ENCODE assay signal across 13 mouse cellular contexts in genomic region chr16:94163051-94163450, GRCm38 (mm10).
DNase-seq lines count a peak whose midpoint lies in the region; TF ChIP-seq lines count a peak whose summit lies in the region.
"Had no signal": no experiment of that assay in that cellular context is flagged by ENCODE, and none has a peak within 500 bp of the region (broad histone marks: within the 10 kb centered on the region; RNA-seq: fewer than 3 reads in every experiment).

No protein-coding gene starts in this region.

- H3K4me3 ChIP-seq in left cerebral cortex, adult 2 months: no peak overlapping the region
- H3K4me3 ChIP-seq: limb, embryonic 12.5 days; liver, embryonic 15.5 days; midbrain, embryonic 10.5 days had no signal

- H3K27ac ChIP-seq in left cerebral cortex, adult 2 months: no peak overlapping the region
- H3K27ac ChIP-seq: limb, embryonic 12.5 days; liver, embryonic 15.5 days; midbrain, embryonic 10.5 days; stomach, postnatal 0 days had no signal

- intact Hi-C loops in left cerebral cortex, postnatal 4 days (cut with DNase I): no loop called here
- intact Hi-C loops in left cerebral cortex, adult 2 months (cut with DNase I): no loop called here
- intact Hi-C loops in left cerebral cortex, postnatal 14 days (cut with DNase I): no loop called here

- DNase-seq in left cerebral cortex, postnatal 4 days: peak; percentile 28
- no peak for DNase-seq in left cerebral cortex, adult 2 months (ENCODE audit: extremely low spot score in 1 of 2, low spot score in 2 of 2)
- DNase-seq in brain, adult 2 months (ENCODE audit: low read depth, low spot score): peak; percentile 40
- peak; percentile 36 to 40 for DNase-seq in cerebellum, postnatal 36 days
- peak; percentile 60 to 79 for DNase-seq in kidney, postnatal 25 days
- DNase-seq in layer of hippocampus, adult 8-10 months (ENCODE audit: low spot score in 2 of 2): no peak
- no peak for DNase-seq in liver
- no peak for DNase-seq in left cerebral cortex, postnatal 14 days (ENCODE audit: low spot score in 2 of 2)
- DNase-seq: lung, postnatal 14 days had no signal

- no peak for TF ChIP-seq CTCF in left cerebral cortex, adult 2 months (IDR thresholded peaks at IDR 0.05)

Comparison
In these comparisons a context has a peak if more than half of its experiments do, and no peak if none do; other contexts are left out.
1. DNase-seq: peak in left cerebral cortex, postnatal 4 days (single experiment), brain, adult 2 months (single experiment), cerebellum, postnatal 36 days (2 of 2) and kidney, postnatal 25 days (2 of 2); none in left cerebral cortex, adult 2 months (0 of 2), layer of hippocampus, adult 8-10 months (0 of 2), liver (single experiment) and left cerebral cortex, postnatal 14 days (0 of 2).